Comparison of ENCODE assay signal across 14 mouse cellular contexts in genomic region chr6:127358805-127359204, GRCm38 (mm10).
DNase-seq lines count a peak whose midpoint lies in the region; ATAC-seq lines count a peak whose summit lies in the region.
"Had no signal": no experiment of that assay in that cellular context is flagged by ENCODE, and none has a peak within 500 bp of the region (broad histone marks: within the 10 kb centered on the region; RNA-seq: fewer than 3 reads in every experiment).

No protein-coding gene starts in this region.

- no peaks in the 10 kb centered on the region for H3K27me3 ChIP-seq in heart, embryonic 10.5 days (ENCODE audit: insufficient read depth, poor library complexity, severe bottlenecking)
- peaks cover 31% of the 10 kb centered on the region for H3K27me3 ChIP-seq in liver, embryonic 12.5 days (replicated peaks)
- H3K27me3 ChIP-seq in embryonic facial prominence, embryonic 10.5 days (replicated peaks; ENCODE audit: low read depth, poor library complexity, severe bottlenecking) = peaks cover 36% of the 10 kb centered on the region
- H3K27me3 ChIP-seq in liver, embryonic 15.5 days = peaks cover 34% of the 10 kb centered on the region

- H3K36me3 ChIP-seq in heart, embryonic 10.5 days = no peaks in the 10 kb centered on the region; the same call in 1 of the 2 replicates
- H3K36me3 ChIP-seq in liver, embryonic 12.5 days = no peaks in the 10 kb centered on the region
- no peaks in the 10 kb centered on the region for H3K36me3 ChIP-seq in embryonic facial prominence, embryonic 10.5 days (replicated peaks)
- no peaks in the 10 kb centered on the region for H3K36me3 ChIP-seq in liver, embryonic 15.5 days (replicated peaks)
- H3K36me3 ChIP-seq: heart, embryonic 13.5 days; limb, embryonic 10.5 days; lung, embryonic 15.5 days; neural tube, embryonic 13.5 days had no signal

- peak overlapping the region; percentile 80 for H3K27ac ChIP-seq in heart, embryonic 10.5 days
- no peak overlapping the region for H3K27ac ChIP-seq in liver, embryonic 12.5 days
- peak overlapping the region; percentile 70 for H3K27ac ChIP-seq in embryonic facial prominence, embryonic 10.5 days (replicated peaks)
- H3K27ac ChIP-seq in liver, embryonic 15.5 days (replicated peaks) = no peak overlapping the region
- H3K27ac ChIP-seq: heart, embryonic 13.5 days; limb, embryonic 10.5 days; macrophage; neural tube, embryonic 13.5 days had no signal

- ATAC-seq in liver, embryonic 12.5 days = peak; percentile 49
- 0 out of 2 replicates have a peak, but pooled peaks have one; percentile 26 for ATAC-seq in liver, embryonic 15.5 days (ENCODE audit: insufficient read depth)

- H3K4me3 ChIP-seq in heart, embryonic 10.5 days = no peak overlapping the region
- H3K4me3 ChIP-seq in liver, embryonic 12.5 days = no peak overlapping the region
- no peak overlapping the region for H3K4me3 ChIP-seq in embryonic facial prominence, embryonic 10.5 days
- no peak overlapping the region for H3K4me3 ChIP-seq in liver, embryonic 15.5 days (replicated peaks)
- H3K4me3 ChIP-seq: heart, embryonic 13.5 days; limb, embryonic 10.5 days; lung, embryonic 15.5 days; neural tube, embryonic 13.5 days had no signal

- WGBS in heart, embryonic 10.5 days = 16% methylated on average over 5 of the region's 5 CpGs
- 22% methylated on average over 5 of the region's 5 CpGs for WGBS in liver, embryonic 12.5 days (ENCODE audit: insufficient replicate concordance)
- 33% methylated on average over 5 of the region's 5 CpGs for WGBS in embryonic facial prominence, embryonic 10.5 days
- 30% methylated on average over 5 of the region's 5 CpGs for WGBS in liver, embryonic 15.5 days (ENCODE audit: insufficient replicate concordance)

- peaks cover 55% of the 10 kb centered on the region for H3K4me1 ChIP-seq in heart, embryonic 10.5 days
- H3K4me1 ChIP-seq in liver, embryonic 12.5 days = peaks cover 6% of the 10 kb centered on the region
- peaks cover 51% of the 10 kb centered on the region for H3K4me1 ChIP-seq in embryonic facial prominence, embryonic 10.5 days
- H3K4me1 ChIP-seq in liver, embryonic 15.5 days (replicated peaks) = peaks cover 8% of the 10 kb centered on the region

- no peaks in the 10 kb centered on the region for H3K9me3 ChIP-seq in heart, embryonic 10.5 days
- H3K9me3 ChIP-seq in liver, embryonic 12.5 days (replicated peaks) = no peaks in the 10 kb centered on the region
- H3K9me3 ChIP-seq in embryonic facial prominence, embryonic 10.5 days = no peaks in the 10 kb centered on the region
- H3K9me3 ChIP-seq in liver, embryonic 15.5 days (replicated peaks) = no peaks in the 10 kb centered on the region
- H3K9me3 ChIP-seq: heart, embryonic 13.5 days; limb, embryonic 10.5 days; lung, embryonic 15.5 days; neural tube, embryonic 13.5 days had no signal

- DNase-seq in heart, embryonic 10.5 days (ENCODE audit: low spot score) = no peak
- no peak for DNase-seq in heart, postnatal 25 days (ENCODE audit: low spot score)
- DNase-seq in liver = no peak
- DNase-seq in embryonic facial prominence, embryonic 10.5 days (ENCODE audit: low spot score) = peak; percentile 11
- DNase-seq in adrenal gland, postnatal 25 days = no peak

- H3K4me2 ChIP-seq in liver, embryonic 12.5 days = no peak overlapping the region
- no peak overlapping the region for H3K4me2 ChIP-seq in liver, embryonic 15.5 days
- H3K4me2 ChIP-seq: heart, embryonic 13.5 days; lung, embryonic 15.5 days; midbrain, embryonic 11.5 days; neural tube, embryonic 13.5 days had no signal

- H3K9ac ChIP-seq in liver, embryonic 12.5 days = peak overlapping the region; percentile 45; the same call in 1 of the 2 replicates
- H3K9ac ChIP-seq in liver, embryonic 15.5 days = no peak overlapping the region
- H3K9ac ChIP-seq: forebrain, postnatal 0 days; heart, embryonic 13.5 days; lung, embryonic 15.5 days; neural tube, embryonic 13.5 days had no signal

- intact Hi-C loops in heart, postnatal 25 days (cut with DNase I) = loop anchor here (1.0 to 10.0 kb wide), 4 partner anchors 34 to 404 kb away; partner anchors contain the start of gene Parp11

Comparison
In these comparisons a context has a peak if more than half of its experiments do, and no peak if none do; other contexts are left out.
1. H3K27ac ChIP-seq: peak in heart, embryonic 10.5 days (single experiment) and embryonic facial prominence, embryonic 10.5 days (single experiment); none in liver, embryonic 12.5 days (single experiment) and liver, embryonic 15.5 days (single experiment).